Mouse (Mus musculus) CH12.LX (cell line): ENCODE measurements around the gene Lpin2. TPM values are rescaled to one million over a fixed set of nuclear protein-coding genes. Genes with fewer than 3 reads are reported as not detected.

ENCODE experiments used
- DNase-seq: peaks from one replicate; pipeline ENCODE4 v3.0.0-alpha.2; 2013; ENCODE audit errors: extremely low read depth
- H3K27ac ChIP-seq: 2 replicates; pipeline ENCODE4 v1.5.1; 2012; ENCODE audit warnings: low read depth, mild to moderate bottlenecking, control low read depth, moderate library complexity; ENCODE audit not compliant: insufficient read depth
- H3K27me3 ChIP-seq: replicated peaks from 2 replicates; pipeline ENCODE3; 2012; ENCODE audit warnings: inconsistent platforms
- H3K36me3 ChIP-seq, 2 experiments: replicated peaks in 1 of 2; 2 replicates each; pipeline versions ENCODE3 to v1.6.1; 2012; ENCODE audit warnings: inconsistent platforms in 1 of 2, low read length in 1 of 2, mild to moderate bottlenecking in 1 of 2, mixed read lengths in 1 of 2, moderate library complexity in 1 of 2; ENCODE audit not compliant: control insufficient read depth in 1 of 2, insufficient read depth in 1 of 2
- H3K4me1 ChIP-seq, 2 experiments: 2 replicates each; pipeline ENCODE4 v1.6.1; 2012; ENCODE audit warnings: inconsistent platforms in 1 of 2, moderate library complexity in 1 of 2; ENCODE audit not compliant: insufficient read depth in 2 of 2, control insufficient read depth in 1 of 2
- H3K4me2 ChIP-seq: 2 replicates; pipeline ENCODE4 v1.6.1; 2012; ENCODE audit warnings: low read depth, mild to moderate bottlenecking, control low read depth; ENCODE audit not compliant: poor library complexity, insufficient read depth, severe bottlenecking
- H3K4me3 ChIP-seq, 3 experiments: fragments of 150-350 bp in 1 of 3; sonication (generic) in 1 of 3; replicated peaks in 1 of 3; 2 replicates each; pipeline versions ENCODE3 to v1.5.1; 2011 to 2012; ENCODE audit warnings: low read depth in 2 of 3, low read length in 2 of 3, mild to moderate bottlenecking in 2 of 3, moderate library complexity in 2 of 3, control low read depth in 1 of 3, improper control_type of control experiment in 1 of 3, inconsistent platforms in 1 of 3, mixed read lengths in 1 of 3; ENCODE audit not compliant: poor library complexity in 1 of 3
- H3K79me2 ChIP-seq: replicated peaks from 2 replicates; pipeline ENCODE4 v1.6.1; 2012; ENCODE audit warnings: mild to moderate bottlenecking, moderate library complexity; ENCODE audit not compliant: control insufficient read depth, poor library complexity, insufficient read depth, severe bottlenecking; ENCODE audit errors: extremely low read depth
- H3K9ac ChIP-seq: 2 replicates; pipeline ENCODE4 v1.6.1; 2012; ENCODE audit warnings: low read depth, mild to moderate bottlenecking, control low read depth, moderate library complexity; ENCODE audit not compliant: insufficient read depth
- H3K9me3 ChIP-seq: replicated peaks from 2 replicates; pipeline ENCODE3; 2012; ENCODE audit warnings: low read length, inconsistent platforms, mixed read lengths
- CHD1 ChIP-seq: IDR thresholded peaks from 2 replicates; pipeline ENCODE4 v1.6.1; 2012; ENCODE audit warnings: low read depth, low read length, improper control_type of control experiment, inconsistent platforms
- CTCF ChIP-seq, 2 experiments: IDR thresholded peaks in 1 of 2; conservative IDR thresholded peaks in 1 of 2; 2 replicates each; pipeline ENCODE4 v1.5.1; 2011 to 2012; ENCODE audit warnings: low read depth in 2 of 2, low read length in 2 of 2, improper control_type of control experiment in 1 of 2, inconsistent platforms in 1 of 2, mild to moderate bottlenecking in 1 of 2, moderate library complexity in 1 of 2
- ELF1 ChIP-seq: IDR thresholded peaks from 2 replicates; pipeline ENCODE4 v1.6.1; 2014; ENCODE audit warnings: low read depth, mild to moderate bottlenecking, inconsistent platforms, low read length, improper control_type of control experiment
- IRF4 ChIP-seq: IDR thresholded peaks from 2 replicates; pipeline ENCODE4 v1.6.1; 2014; ENCODE audit warnings: low read depth, mild to moderate bottlenecking, inconsistent platforms, low read length, improper control_type of control experiment
- JUN ChIP-seq: IDR thresholded peaks from 2 replicates; pipeline ENCODE4 v1.6.1; 2011; ENCODE audit warnings: low read depth, mild to moderate bottlenecking, low read length, improper control_type of control experiment, moderate library complexity; ENCODE audit not compliant: insufficient read depth
- MAX ChIP-seq: IDR thresholded peaks from 2 replicates; pipeline ENCODE4 v1.6.1; 2011; ENCODE audit warnings: low read length, improper control_type of control experiment
- MXI1 ChIP-seq: IDR thresholded peaks from 2 replicates; pipeline ENCODE4 v1.6.1; 2011; ENCODE audit warnings: mild to moderate bottlenecking, low read depth, low read length, improper control_type of control experiment
- MYC ChIP-seq: IDR thresholded peaks from 2 replicates; pipeline ENCODE4 v1.6.1; 2011; ENCODE audit warnings: low read depth, mild to moderate bottlenecking, improper control_type of control experiment, low read length
- NRF1 ChIP-seq: IDR thresholded peaks from 2 replicates; pipeline ENCODE4 v1.6.1; 2014; ENCODE audit warnings: low read depth, mild to moderate bottlenecking, inconsistent platforms, low read length, improper control_type of control experiment, moderate library complexity
- POLR2A ChIP-seq: IDR thresholded peaks from 2 replicates; pipeline ENCODE4 v1.6.1; 2011; ENCODE audit warnings: low read depth, mild to moderate bottlenecking, improper control_type of control experiment, low read length
- RCOR1 ChIP-seq: conservative IDR thresholded peaks from 2 replicates; pipeline ENCODE4 v1.6.1; 2012; ENCODE audit warnings: low read depth, mild to moderate bottlenecking, inconsistent platforms, low read length, improper control_type of control experiment
- USF2 ChIP-seq: conservative IDR thresholded peaks from 2 replicates; pipeline ENCODE4 v1.6.1; 2011; ENCODE audit warnings: low read depth, low read length, improper control_type of control experiment
- dilution Hi-C: fragments of 300-500 bp; cut with MboI; formaldehyde crosslinking; loops from 2 replicates; pipeline ENCODE4 v1.14.3; 2020; ENCODE audit warnings: low sequenced_read_pairs; ENCODE audit not compliant: extremely low pct_unique_long_range_greater_than_20kb, extremely low pct_ligation_motif_present
- in situ Hi-C: fragments of 300-500 bp; cut with MboI; formaldehyde crosslinking; loops from 3 replicates; pipeline ENCODE4 v1.14.3; 2019; ENCODE audit warnings: low sequenced_read_pairs, low pct_ligation_motif_present, low pct_unique_long_range_greater_than_20kb, mixed read lengths
- polyA plus RNA-seq: library from polyadenylated mRNA; unstranded; fragments of >175 nt; gene quantifications from 2 replicates; pipeline ENCODE4 v1.2.1, GENCODE M21; 2012; ENCODE audit warnings: low read depth; ENCODE audit not compliant: insufficient read length
- total RNA-seq, 2 experiments: library from RNA; depleted of rRNA; stranded (reverse); fragments of 300-350 nt in 1 of 2; fragments of >200 nt in 1 of 2; gene quantifications; 2 replicates each; pipeline ENCODE4 v1.2.3; 2012 to 2014

The Lpin2 gene
- total and polyA plus RNA-seq, 3 experiments: 25.4 to 31.4 (median 28.1) TPM

DNA sequence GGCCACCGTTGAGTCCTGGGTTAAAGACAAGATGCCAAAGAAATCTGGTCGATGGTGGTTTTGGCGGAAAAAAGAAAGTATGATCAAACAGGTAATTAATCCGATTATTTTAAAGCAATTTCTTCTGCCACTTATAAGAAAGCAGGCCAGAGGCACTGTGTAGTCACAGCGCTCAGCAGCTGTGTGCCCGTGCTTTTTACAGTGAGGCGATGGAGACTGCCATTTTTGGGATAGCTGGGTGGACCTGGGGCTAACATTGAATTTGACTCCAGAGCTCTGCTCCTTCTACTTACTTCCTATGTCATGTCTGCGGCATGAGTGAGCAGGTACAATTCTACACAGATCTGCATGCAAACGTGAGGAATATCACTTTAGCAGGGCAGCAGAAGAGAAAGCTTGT, 58.5 kb downstream of the Lpin2 start:
- dilution Hi-C loops: no loop called here

DNA sequence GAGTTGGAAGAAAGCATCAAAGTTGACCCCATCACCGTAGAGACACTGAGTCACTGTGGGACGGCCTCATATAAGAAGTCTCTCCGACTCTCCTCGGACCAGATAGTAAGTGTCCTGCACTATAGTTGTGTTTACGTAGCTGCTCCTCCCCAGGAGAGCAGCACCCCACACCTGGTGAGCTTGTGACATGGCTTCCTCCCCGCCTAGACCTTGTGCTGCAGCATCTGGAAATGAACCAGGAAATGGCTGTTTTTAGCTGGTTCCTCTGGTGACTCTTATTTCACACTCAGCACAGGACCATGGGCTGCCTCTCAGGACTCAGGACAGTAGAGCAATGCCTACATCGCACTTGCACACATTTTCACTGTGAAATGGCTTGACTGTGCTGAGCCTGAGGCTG, 60.3 kb downstream of the Lpin2 start:
- Histone ChIP-seq H3K27me3 (no peaks in the 10 kb centered on the region), H3K4me2 (no peak overlapping the region), H3K4me1 (no peaks in the 10 kb centered on the region), H3K9me3 (no peaks in the 10 kb centered on the region), H3K9ac (no peak overlapping the region), H3K79me2 (no peaks in the 10 kb centered on the region), H3K36me3 (peaks cover 60 to 94% of the 10 kb centered on the region in 2 experiments), H3K27ac (no peak overlapping the region), H3K4me3 (no peak overlapping the region)
- dilution Hi-C loops (no loop called here), in situ Hi-C loops (no loop called here)
- DNase-seq: no peak
- no peak for TF ChIP-seq MYC
- no peak for TF ChIP-seq CTCF (conservative IDR thresholded peaks at IDR 0.05 in 1 of 2, IDR thresholded peaks at IDR 0.05 in 1 of 2; ENCODE audit: low read depth in 2 of 2, low read length in 2 of 2)
- TF ChIP-seq MAX: no peak
- no peak for TF ChIP-seq RCOR1
- no peak for TF ChIP-seq NRF1
- TF ChIP-seq MXI1: no peak
- TF ChIP-seq USF2: no peak
- TF ChIP-seq IRF4: no peak

More for the DNA sequence above, 58.5 kb downstream of the Lpin2 start:
- Histone ChIP-seq H3K4me3 (no peak overlapping the region), H3K9ac (no peak overlapping the region), H3K27me3 (no peaks in the 10 kb centered on the region), H3K4me2 (no peak overlapping the region), H3K4me1 (peaks cover 0 to 8% of the 10 kb centered on the region in 2 experiments; a peak in 2 of 4 replicates), H3K79me2 (no peaks in the 10 kb centered on the region), H3K9me3 (no peaks in the 10 kb centered on the region), H3K36me3 (peaks cover 51 to 89% of the 10 kb centered on the region in 2 experiments), H3K27ac (no peak overlapping the region)
- in situ Hi-C loops: no loop called here
- no peak for DNase-seq
- TF ChIP-seq JUN: no peak
- TF ChIP-seq POLR2A: no peak
- TF ChIP-seq, all 38 proteins: peak for 0

DNA sequence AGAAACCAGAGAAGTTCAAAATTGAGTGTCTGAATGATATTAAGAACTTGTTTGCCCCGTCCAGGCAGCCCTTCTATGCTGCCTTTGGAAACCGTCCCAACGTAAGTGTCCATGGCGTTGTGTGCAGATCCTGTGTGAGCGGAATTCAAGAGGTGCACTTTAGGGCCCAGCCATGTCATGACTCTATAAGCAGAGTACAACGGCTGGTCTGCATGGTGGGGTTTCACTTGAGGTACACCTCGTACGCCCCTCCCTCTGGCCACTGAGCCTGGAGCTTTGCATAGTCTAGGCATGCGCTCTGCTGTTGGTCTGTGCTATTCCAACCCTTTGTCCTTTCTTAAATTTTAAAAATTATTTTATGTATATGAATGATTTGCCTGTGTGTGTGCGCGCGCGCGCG, 62.8 kb downstream of the Lpin2 start:
- H3K9ac ChIP-seq: no peak overlapping the region
- TF ChIP-seq CHD1 (no peak), ELF1 (no peak), IRF4 (no peak), CTCF (conservative IDR thresholded peaks at IDR 0.05 in 1 of 2, IDR thresholded peaks at IDR 0.05 in 1 of 2; ENCODE audit: low read depth in 2 of 2, low read length in 2 of 2) (no peak)
- TF ChIP-seq, all 38 proteins: peak for 0
- peaks cover 67 to 97% of the 10 kb centered on the region in 2 experiments for H3K36me3 ChIP-seq
- in situ Hi-C loops: no loop called here
- no peak for DNase-seq
- H3K9me3 ChIP-seq: no peaks in the 10 kb centered on the region
- no peak overlapping the region for H3K4me3 ChIP-seq
- H3K79me2 ChIP-seq: no peaks in the 10 kb centered on the region
- dilution Hi-C loops: no loop called here
- no peaks in the 10 kb centered on the region for H3K4me1 ChIP-seq
- H3K27ac ChIP-seq: no peak overlapping the region
- no peak overlapping the region for H3K4me2 ChIP-seq
- no peaks in the 10 kb centered on the region for H3K27me3 ChIP-seq
